8 mouse cellular contexts compared by ENCODE assay signal in the genomic region with DNA sequence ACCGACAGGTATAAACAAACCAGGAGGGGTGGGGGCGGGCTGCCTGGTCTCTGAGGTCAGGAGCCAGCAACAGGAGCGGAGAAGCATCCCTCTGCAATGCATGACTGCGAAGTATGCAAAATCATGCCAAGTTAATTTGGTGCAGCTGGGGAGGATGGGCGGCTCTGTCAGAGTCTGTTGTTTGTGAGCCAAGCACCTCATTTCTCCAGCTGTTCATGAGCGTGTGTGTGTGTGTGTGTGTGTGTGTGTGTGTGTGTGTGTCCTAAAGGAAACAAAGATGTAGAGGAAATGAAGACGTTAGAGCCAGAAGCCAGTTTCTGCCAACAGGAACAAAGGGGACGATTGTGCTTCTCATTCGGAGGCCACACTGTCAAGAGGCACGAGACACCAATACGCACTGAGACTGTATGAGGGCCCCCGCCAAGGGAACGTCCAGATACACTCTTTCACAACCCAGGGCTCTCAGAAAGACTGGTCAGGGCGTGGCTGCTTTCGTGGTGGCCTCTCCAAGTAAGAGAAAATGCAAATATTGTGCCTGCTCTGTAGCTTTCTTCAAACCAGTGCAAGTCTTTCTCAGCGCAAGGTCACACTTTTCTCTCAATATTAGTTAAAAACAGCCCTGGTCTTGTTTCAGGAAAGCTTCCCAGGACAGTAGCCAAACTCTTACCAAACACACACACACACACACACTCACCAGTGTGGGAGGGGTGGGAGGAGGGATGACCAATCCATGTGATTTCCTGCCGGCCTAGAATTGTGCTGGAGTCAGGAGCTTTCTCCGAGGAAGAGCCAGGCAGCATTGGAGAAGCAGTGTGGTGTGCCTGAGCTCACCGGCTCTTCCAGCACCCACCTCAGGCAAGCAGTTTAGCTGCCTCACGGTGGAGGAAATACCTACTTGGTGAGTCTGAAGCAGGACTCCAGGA.
A peak's percentile ranks its signal among the peaks of the same experiment; 100 is the strongest.
DNase-seq lines count a peak whose midpoint lies in the region; ATAC-seq and TF ChIP-seq lines count a peak whose summit lies in the region.

No protein-coding gene starts in this region.

- H3K4me1 ChIP-seq in neural tube, embryonic 13.5 days (replicated peaks): peaks cover 30% of the 10 kb centered on the region
- H3K4me1 ChIP-seq in testis, adult 2 months (ENCODE audit: control insufficient read depth, insufficient read depth, low read length): no peaks in the 10 kb centered on the region

- intact Hi-C loops in heart, postnatal 36 days (cut with DNase I): loop anchor here (1.0 to 2.0 kb wide), 5 partner anchors 15 to 130 kb away; partner anchors contain the start of genes Arf6 and Gm9887

- DNase-seq in B cell, adult 2 months: peak; percentile 78 to 80
- DNase-seq in brain, embryonic 18.5 days (ENCODE audit: low read depth, low spot score): peak; percentile 58
- peak; percentile 65 for DNase-seq in forelimb bud, embryonic 11.5 days (ENCODE audit: low read depth, low spot score)
- peak; percentile 79 to 85 for DNase-seq in heart, postnatal 36 days
- DNase-seq in layer of hippocampus, adult 18-20 months (ENCODE audit: low spot score in 2 of 2): peak; percentile 17 to 54
- peak; percentile 87 to 91 for DNase-seq in lung, adult 18-20 months

- no peak overlapping the region for H3K4me3 ChIP-seq in neural tube, embryonic 13.5 days
- H3K4me3 ChIP-seq in testis, adult 2 months (ENCODE audit: control insufficient read depth, low read depth, low read length): no peak overlapping the region; the same call in 1 of the 2 replicates

- peak overlapping the region; percentile 33 for H3K4me2 ChIP-seq in neural tube, embryonic 13.5 days

- WGBS in neural tube, embryonic 13.5 days: 21% methylated on average over 20 of the region's 20 CpGs

- H3K27me3 ChIP-seq in neural tube, embryonic 13.5 days: no peaks in the 10 kb centered on the region
- no peaks in the 10 kb centered on the region for H3K27me3 ChIP-seq in testis, adult 2 months (ENCODE audit: control insufficient read depth, insufficient read depth, low read length)

- no peaks in the 10 kb centered on the region for H3K36me3 ChIP-seq in neural tube, embryonic 13.5 days
- H3K36me3 ChIP-seq in testis, adult 2 months (ENCODE audit: control insufficient read depth, insufficient read depth, low read length): no peaks in the 10 kb centered on the region

- peak overlapping the region; percentile 84 for H3K27ac ChIP-seq in neural tube, embryonic 13.5 days (replicated peaks)
- H3K27ac ChIP-seq in testis, adult 2 months (ENCODE audit: control insufficient read depth, insufficient read depth, low read depth, low read length): peak overlapping the region; percentile 85

- no peak for TF ChIP-seq CTCF in testis, adult 2 months (IDR thresholded peaks at IDR 0.05; ENCODE audit: control insufficient read depth, insufficient read depth, insufficient replicate concordance, low read depth, low read length)

- peak overlapping the region; percentile 53 for H3K9ac ChIP-seq in neural tube, embryonic 13.5 days

- ATAC-seq in neural tube, embryonic 13.5 days (ENCODE audit: low read depth): peak; percentile 86

- TF ChIP-seq POLR2A in testis, adult 2 months (IDR thresholded peaks at IDR 0.05; ENCODE audit: control insufficient read depth, low read depth, low read length): peak; percentile 45; the same call in 1 of the 2 replicates

- H3K9me3 ChIP-seq in neural tube, embryonic 13.5 days: no peaks in the 10 kb centered on the region

Comparison
In these comparisons a context has a peak if more than half of its experiments do, and no peak if none do; other contexts are left out.
1. DNase-seq: peak in every context shown above with its lines; median percentile 89 in lung, adult 18-20 months; 82 in heart, postnatal 36 days; 79 in B cell, adult 2 months; 65 in forelimb bud, embryonic 11.5 days; 58 in brain, embryonic 18.5 days; 36 in layer of hippocampus, adult 18-20 months.